In genomic region chr8:77132903-77133637, GRCm38 (mm10) we compare ENCODE assay signal across 7 mouse cellular contexts.
A peak's percentile ranks its signal among the peaks of the same experiment; 100 is the strongest.
DNase-seq lines count a peak whose midpoint lies in the region; ATAC-seq and TF ChIP-seq lines count a peak whose summit lies in the region.

No protein-coding gene starts in this region.

- H3K9ac ChIP-seq in intestine, postnatal 0 days (ENCODE audit: low read depth, low read length) = no peak overlapping the region
- H3K9ac ChIP-seq in liver, adult 2 months (ENCODE audit: low read depth, low read length) = peak overlapping the region; percentile 44; the same call in 1 of the 2 replicates

- ATAC-seq in intestine, postnatal 0 days = peak; percentile 76
- no peak for ATAC-seq in inflammation-experienced regulatory T-cells, adult 6 months

- H3K79me2 ChIP-seq in liver, adult 2 months (ENCODE audit: control insufficient read depth, insufficient read depth, low read length) = 0 out of 2 replicates have a peak, but pooled peaks cover 3% of the 10 kb centered on the region

- H3K4me2 ChIP-seq in intestine, postnatal 0 days (replicated peaks; ENCODE audit: low read depth) = peak overlapping the region; percentile 35

- 0 out of 2 replicates have a peak, but pooled peaks cover 6% of the 10 kb centered on the region for H3K9me3 ChIP-seq in intestine, postnatal 0 days (ENCODE audit: control insufficient read depth)

- H3K4me3 ChIP-seq in intestine, postnatal 0 days (ENCODE audit: low read depth, low read length) = no peak overlapping the region
- H3K4me3 ChIP-seq in liver, adult 2 months (ENCODE audit: insufficient read depth, low read depth, low read length) = peak overlapping the region; percentile 5; the same call in 1 of the 2 replicates

- TF ChIP-seq CTCF in intestine, postnatal 0 days (IDR thresholded peaks at IDR 0.05; ENCODE audit: low read depth) = no peak
- TF ChIP-seq CTCF in liver, adult 2 months (IDR thresholded peaks at IDR 0.05; ENCODE audit: low read depth, low read length) = no peak

- H3K4me1 ChIP-seq in intestine, postnatal 0 days (replicated peaks; ENCODE audit: control insufficient read depth, insufficient read depth, low read length) = no peaks in the 10 kb centered on the region; the same call in 1 of the 2 replicates
- peaks cover 5% of the 10 kb centered on the region; the same call in 1 of the 2 replicates for H3K4me1 ChIP-seq in liver, adult 2 months (ENCODE audit: control insufficient read depth, insufficient read depth, low read length)

- no peak overlapping the region for H3K27ac ChIP-seq in intestine, postnatal 0 days (ENCODE audit: low read depth, low read length)
- peak overlapping the region; percentile 81 for H3K27ac ChIP-seq in liver, adult 2 months (replicated peaks; ENCODE audit: insufficient read depth, low read depth, low read length)

- TF ChIP-seq POLR2A in liver, adult 2 months (IDR thresholded peaks at IDR 0.05; ENCODE audit: extremely low read depth, insufficient read depth, low read length) = 0 out of 2 replicates have a peak, but pooled peaks have one; percentile 23

- H3K36me3 ChIP-seq in intestine, postnatal 0 days (ENCODE audit: control insufficient read depth, insufficient read depth) = no peaks in the 10 kb centered on the region
- H3K36me3 ChIP-seq in liver, adult 2 months (ENCODE audit: control insufficient read depth, insufficient read depth, low read length) = no peaks in the 10 kb centered on the region; the same call in 1 of the 2 replicates

- H3K27me3 ChIP-seq in intestine, postnatal 0 days (replicated peaks; ENCODE audit: control insufficient read depth, insufficient read depth, low read length) = no peaks in the 10 kb centered on the region
- H3K27me3 ChIP-seq in liver, adult 2 months (ENCODE audit: control insufficient read depth, insufficient read depth, low read length) = no peaks in the 10 kb centered on the region

- 25% methylated on average over 11 of the region's 11 CpGs for WGBS in intestine, postnatal 0 days
- 19% methylated on average over 11 of the region's 11 CpGs for WGBS in liver, adult 2 months

- peak; percentile 32 for DNase-seq in R1 (ENCODE audit: low read depth, low spot score)
- DNase-seq in adrenal gland, postnatal 25 days = peak; percentile 16
- peak; percentile 52 to 76 for DNase-seq in gastrocnemius, adult 8-10 months (ENCODE audit: low spot score in 2 of 2)
- DNase-seq in liver, adult 2 months (ENCODE audit: extremely low read depth, low read depth, low spot score) = peak; percentile 98
- peak; percentile 11 for DNase-seq in retina, embryonic 14.5 days (ENCODE audit: low spot score)

Comparison
In these comparisons a context has a peak if more than half of its experiments do, and no peak if none do; other contexts are left out.
1. DNase-seq: peak in every context shown above with its lines; median percentile 98 in liver, adult 2 months; 64 in gastrocnemius, adult 8-10 months; 32 in R1; 16 in adrenal gland, postnatal 25 days; 11 in retina, embryonic 14.5 days.